Comparison of ENCODE assay signal across 2 mouse cellular contexts in the genomic region with DNA sequence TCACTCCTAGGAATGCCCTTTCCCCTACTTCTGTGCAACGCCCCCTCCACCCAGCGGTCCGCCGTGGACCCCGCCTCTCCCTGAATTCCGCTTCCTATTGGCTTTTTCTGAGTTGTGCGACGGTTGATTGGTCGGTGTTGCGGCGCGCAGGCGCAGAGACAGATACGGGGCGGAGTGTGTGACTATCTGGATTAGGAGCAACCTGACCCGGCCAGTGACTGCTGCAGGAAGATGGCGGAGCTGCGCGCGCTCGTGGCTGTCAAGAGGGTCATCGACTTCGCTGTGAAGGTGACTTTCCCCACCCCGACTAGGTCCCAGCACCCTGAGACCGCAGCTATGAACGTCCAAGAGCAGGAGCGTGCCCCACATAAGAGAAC.
TF ChIP-seq lines count a peak whose summit lies in the region.

A gene (plus strand): TSS at position 167 of the 377 bp plus-strand sequence.
A gene (plus strand): TSS at position 212 of the 377 bp plus-strand sequence.

TF ChIP-seq in C2C12, 6 proteins besides CTCF, POLR2A, EP300 and RAD21 (continued from another document):
- TF ChIP-seq USF1 (IDR thresholded peaks at IDR 0.05; ENCODE audit: low read depth) (no peak), MAX (IDR thresholded peaks at IDR 0.05) (no peak)

TF ChIP-seq in myocyte, 11 proteins besides CTCF, POLR2A, EP300 and RAD21 (continued from another document):
- TF ChIP-seq MYOD1 (IDR thresholded peaks at IDR 0.05; ENCODE audit: control insufficient read depth in 1 of 3, insufficient read length in 2 of 3, low read depth in 2 of 3) (peak in 1 of 3 experiments; percentile 47), SRF (IDR thresholded peaks at IDR 0.05; ENCODE audit: control insufficient read depth, insufficient read length, low read depth) (no peak), USF1 (IDR thresholded peaks at IDR 0.05; ENCODE audit: low read depth) (no peak), CEBPB (IDR thresholded peaks at IDR 0.05; ENCODE audit: insufficient read depth, poor library complexity, severe bottlenecking) (no peak), MYOG (IDR thresholded peaks at IDR 0.05; ENCODE audit: control insufficient read depth in 1 of 3, insufficient read depth in 1 of 3, insufficient read length in 2 of 3, low read depth in 2 of 3) (peak in 1 of 3 experiments; percentile 45), TCF3 (IDR thresholded peaks at IDR 0.05; ENCODE audit: insufficient read length, low read depth) (no peak), MAX (IDR thresholded peaks at IDR 0.05; ENCODE audit: low read depth) (peak; percentile 21)
